Mouse (Mus musculus) ES-Bruce4 (cell line): Measurements from ENCODE around the gene Gdi2. TPM values are rescaled to one million over a fixed set of nuclear protein-coding genes. Genes with fewer than 3 reads are reported as not detected.

Source experiments
- H3K27ac ChIP-seq: 2 replicates; pipeline ENCODE4 v1.5.1; 2012; ENCODE audit warnings: low read length, inconsistent platforms; ENCODE audit not compliant: insufficient read depth
- H3K27me3 ChIP-seq: 2 replicates; pipeline ENCODE4 v1.6.1; 2012; ENCODE audit warnings: mild to moderate bottlenecking, low read length, inconsistent platforms; ENCODE audit not compliant: control insufficient read depth, poor library complexity, insufficient read depth, severe bottlenecking
- H3K36me3 ChIP-seq: 2 replicates; pipeline ENCODE4 v1.6.1; 2012; ENCODE audit warnings: inconsistent platforms, mild to moderate bottlenecking, low read length, moderate library complexity; ENCODE audit not compliant: control insufficient read depth, poor library complexity, insufficient read depth, severe bottlenecking
- H3K4me1 ChIP-seq: one replicate; pipeline ENCODE4 v1.8.1; 2011; ENCODE audit warnings: low read length; ENCODE audit not compliant: control insufficient read depth, insufficient read depth
- H3K4me3 ChIP-seq: 2 replicates; pipeline ENCODE4 v1.5.1; 2011; ENCODE audit warnings: low read depth, mild to moderate bottlenecking, low read length
- H3K9ac ChIP-seq: 2 replicates; pipeline ENCODE4 v1.6.1; 2012; ENCODE audit warnings: low read depth, mild to moderate bottlenecking, inconsistent platforms; ENCODE audit not compliant: poor library complexity, severe bottlenecking
- H3K9me3 ChIP-seq: replicated peaks from 2 replicates; pipeline ENCODE4 v1.6.1; 2012; ENCODE audit warnings: mild to moderate bottlenecking, low read length, inconsistent platforms; ENCODE audit not compliant: control insufficient read depth, poor library complexity, insufficient read depth, severe bottlenecking
- CTCF ChIP-seq: IDR thresholded peaks from one replicate; pipeline ENCODE4 v1.8.1; 2011; ENCODE audit warnings: low read depth, low read length
- EP300 ChIP-seq: IDR thresholded peaks from 2 replicates; pipeline ENCODE4 v1.6.1; 2011; ENCODE audit warnings: low read depth, low read length; ENCODE audit not compliant: insufficient read depth
- POLR2A ChIP-seq: IDR thresholded peaks from one replicate; pipeline ENCODE4 v1.8.1; 2011; ENCODE audit warnings: low read length; ENCODE audit not compliant: insufficient read depth
- polyA plus RNA-seq: library from polyadenylated mRNA; stranded (reverse); fragments of >200 nt; gene quantifications from 2 replicates; pipeline ENCODE4 v1.2.4, GENCODE M21; 2011; ENCODE audit warnings: low read depth; ENCODE audit not compliant: missing spikeins, insufficient read depth, insufficient read length

Gene Gdi2
- polyA plus RNA-seq, 1 experiment = 834 TPM

DNA sequence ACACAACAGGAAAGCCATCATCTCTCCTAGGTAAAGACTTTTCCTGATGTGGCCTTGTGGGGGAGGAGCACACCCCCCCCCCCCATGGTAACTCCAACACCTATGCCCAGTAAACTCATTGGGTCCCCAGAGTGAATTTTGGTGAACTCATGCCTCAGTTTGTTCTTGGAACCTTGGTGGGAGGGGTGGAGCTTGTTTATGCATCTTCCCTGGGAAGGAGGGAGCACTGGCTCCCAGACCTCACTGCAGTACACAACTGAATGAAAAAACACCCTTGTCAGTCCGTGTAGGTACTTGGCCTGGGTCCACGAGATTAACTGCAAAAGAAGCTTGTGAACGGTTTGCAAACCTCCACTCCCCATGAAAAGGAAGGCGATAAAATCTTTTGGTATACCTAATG is 5.4 kb upstream of the Gdi2 start:
- Histone ChIP-seq H3K36me3 (no peaks in the 10 kb centered on the region), H3K4me3 (peak overlapping the region; percentile 49), H3K9ac (peak overlapping the region; percentile 35; the same call in 1 of the 2 replicates), H3K27me3 (no peaks in the 10 kb centered on the region), H3K9me3 (peaks cover 9% of the 10 kb centered on the region), H3K4me1 (no peaks in the 10 kb centered on the region), H3K27ac (peak overlapping the region; percentile 41)
- TF ChIP-seq CTCF (no peak), EP300 (no peak), POLR2A (no peak)

DNA sequence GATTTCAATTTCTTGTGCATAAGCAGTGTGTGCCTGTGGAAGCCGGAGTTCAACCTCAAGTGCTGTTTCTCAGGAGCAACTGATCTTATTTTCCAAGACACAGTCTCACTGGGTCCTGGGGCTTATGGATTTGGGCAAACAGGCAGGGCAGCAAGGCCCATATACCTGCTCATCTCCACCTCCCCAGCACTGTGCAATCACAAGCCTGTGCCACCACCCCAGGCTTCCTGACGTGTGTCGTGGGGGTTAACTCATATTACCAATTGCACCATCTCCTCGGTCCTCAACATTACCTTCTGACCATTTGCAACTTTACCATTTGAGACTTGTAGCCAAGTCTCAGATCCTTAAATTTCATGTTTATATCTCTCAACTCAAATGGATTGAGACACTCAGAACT is 3.7 kb upstream of the Gdi2 start:
- no peak for TF ChIP-seq CTCF
- no peak for TF ChIP-seq POLR2A
- no peak for TF ChIP-seq EP300
- H3K9me3 ChIP-seq = peaks cover 9% of the 10 kb centered on the region
- H3K9ac ChIP-seq = no peak overlapping the region
- no peak overlapping the region for H3K4me3 ChIP-seq
- H3K27ac ChIP-seq = no peak overlapping the region
- no peaks in the 10 kb centered on the region for H3K36me3 ChIP-seq
- no peaks in the 10 kb centered on the region for H3K27me3 ChIP-seq
- no peaks in the 10 kb centered on the region for H3K4me1 ChIP-seq

DNA sequence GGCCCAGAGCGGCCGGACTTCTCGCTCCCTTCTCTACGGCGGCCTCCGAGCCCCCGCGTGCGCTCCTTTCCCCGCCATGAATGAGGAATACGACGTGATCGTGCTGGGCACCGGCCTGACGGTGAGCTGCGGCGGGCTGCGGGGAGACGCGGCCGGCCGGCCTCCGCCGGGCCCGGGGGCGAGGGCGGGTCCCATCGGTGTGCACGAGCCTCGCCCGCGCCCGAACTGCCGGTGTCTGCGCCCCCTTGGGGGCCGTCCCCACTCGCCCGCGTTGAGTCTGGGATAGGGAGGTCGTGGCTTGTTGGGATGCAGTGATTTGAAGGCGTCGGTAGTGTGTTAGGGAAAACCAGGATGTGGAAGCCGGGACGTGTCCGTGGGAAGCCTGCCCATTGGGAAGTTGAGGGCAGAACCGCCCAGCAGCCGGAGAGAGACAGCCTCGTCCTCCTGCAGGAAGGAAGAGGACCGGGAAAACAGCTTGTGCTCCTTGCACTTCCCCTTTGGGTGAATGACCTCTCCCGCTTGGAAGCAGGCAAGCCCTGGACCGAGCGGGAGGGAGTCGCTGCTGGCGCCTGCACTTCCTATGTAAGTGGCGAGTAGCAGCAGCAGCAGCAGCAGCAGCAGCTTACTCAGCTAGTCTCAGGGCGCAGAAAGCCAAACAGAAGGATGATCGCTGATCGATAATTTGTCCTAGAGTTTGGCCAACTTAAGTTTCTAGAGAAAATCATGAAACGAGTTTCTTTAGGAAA is 533 bp downstream of the Gdi2 start:
- Histone ChIP-seq H3K27ac (peak overlapping the region; percentile 38), H3K27me3 (no peaks in the 10 kb centered on the region), H3K9ac (peak overlapping the region; percentile 88), H3K9me3 (no peaks in the 10 kb centered on the region), H3K4me1 (no peaks in the 10 kb centered on the region), H3K36me3 (0 out of 2 replicates have a peak, but pooled peaks cover 2% of the 10 kb centered on the region), H3K4me3 (peak overlapping the region; percentile 91)
- TF ChIP-seq POLR2A = no peak
- no peak for TF ChIP-seq EP300
- TF ChIP-seq CTCF = no peak

DNA sequence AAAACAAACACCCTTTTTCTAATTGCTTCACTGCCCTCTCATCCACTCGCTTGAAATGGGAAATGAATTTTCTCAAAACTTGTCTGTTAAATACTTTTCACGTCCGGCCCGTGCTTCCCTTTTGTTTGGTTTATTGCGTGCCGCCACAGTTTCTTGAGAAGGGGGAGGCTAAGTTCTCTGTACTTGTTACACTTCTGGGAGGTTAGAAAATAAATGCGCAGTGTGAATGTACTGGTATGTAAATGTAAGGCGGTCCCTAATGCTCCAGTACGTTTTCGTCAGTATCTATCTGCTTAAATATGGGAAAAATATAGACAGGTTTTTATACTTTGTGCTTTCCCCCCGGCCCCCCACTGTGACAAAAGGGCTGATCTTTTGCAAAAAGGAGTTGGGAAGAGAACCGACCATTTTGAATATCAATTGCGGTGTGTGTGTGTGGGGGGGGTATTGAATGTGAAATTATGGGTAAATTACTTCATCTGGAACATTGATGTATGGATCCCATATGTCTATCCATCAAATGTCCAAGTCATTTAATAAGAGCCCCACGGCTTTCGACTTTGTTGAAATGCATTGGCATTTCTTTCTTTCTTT is 1.2 kb downstream of the Gdi2 start:
- no peak for TF ChIP-seq EP300
- no peak for TF ChIP-seq POLR2A
- TF ChIP-seq CTCF = no peak
- H3K27ac ChIP-seq = no peak overlapping the region

DNA sequence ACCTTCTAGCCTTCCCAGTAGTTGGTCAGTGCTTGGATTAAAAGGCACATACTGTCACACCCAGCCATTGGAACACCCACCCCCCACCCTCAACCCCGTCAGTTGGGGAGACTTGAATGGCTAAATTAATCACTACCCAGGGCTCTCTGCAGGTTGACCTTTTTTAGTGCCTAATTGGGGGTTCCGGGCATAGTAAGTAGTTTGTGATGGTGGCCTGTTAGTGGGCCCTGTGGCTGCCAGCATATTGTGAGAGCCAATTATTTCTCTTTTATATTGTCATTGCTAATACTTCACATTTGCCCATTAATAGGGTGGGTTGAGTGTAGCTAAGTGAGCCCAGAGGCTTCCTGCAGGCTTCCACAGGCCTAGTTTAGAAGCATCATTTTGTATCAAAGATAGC is 2.3 kb downstream of the Gdi2 start:
- H3K36me3 ChIP-seq = peaks cover 8% of the 10 kb centered on the region; the same call in 1 of the 2 replicates
- H3K27me3 ChIP-seq = no peaks in the 10 kb centered on the region
- no peaks in the 10 kb centered on the region for H3K4me1 ChIP-seq
- no peak overlapping the region for H3K9ac ChIP-seq
- no peak for TF ChIP-seq POLR2A
- TF ChIP-seq CTCF = no peak
- TF ChIP-seq EP300 = no peak
- no peaks in the 10 kb centered on the region for H3K9me3 ChIP-seq
- no peak overlapping the region for H3K4me3 ChIP-seq
- no peak overlapping the region for H3K27ac ChIP-seq

More for the DNA sequence above, 1.2 kb downstream of the Gdi2 start:
- peak overlapping the region; percentile 91 for H3K4me3 ChIP-seq
- no peaks in the 10 kb centered on the region for H3K27me3 ChIP-seq
- H3K36me3 ChIP-seq = 0 out of 2 replicates have a peak, but pooled peaks cover 2% of the 10 kb centered on the region
- H3K4me1 ChIP-seq = no peaks in the 10 kb centered on the region
- peak overlapping the region; percentile 88 for H3K9ac ChIP-seq
- H3K9me3 ChIP-seq = no peaks in the 10 kb centered on the region

DNA sequence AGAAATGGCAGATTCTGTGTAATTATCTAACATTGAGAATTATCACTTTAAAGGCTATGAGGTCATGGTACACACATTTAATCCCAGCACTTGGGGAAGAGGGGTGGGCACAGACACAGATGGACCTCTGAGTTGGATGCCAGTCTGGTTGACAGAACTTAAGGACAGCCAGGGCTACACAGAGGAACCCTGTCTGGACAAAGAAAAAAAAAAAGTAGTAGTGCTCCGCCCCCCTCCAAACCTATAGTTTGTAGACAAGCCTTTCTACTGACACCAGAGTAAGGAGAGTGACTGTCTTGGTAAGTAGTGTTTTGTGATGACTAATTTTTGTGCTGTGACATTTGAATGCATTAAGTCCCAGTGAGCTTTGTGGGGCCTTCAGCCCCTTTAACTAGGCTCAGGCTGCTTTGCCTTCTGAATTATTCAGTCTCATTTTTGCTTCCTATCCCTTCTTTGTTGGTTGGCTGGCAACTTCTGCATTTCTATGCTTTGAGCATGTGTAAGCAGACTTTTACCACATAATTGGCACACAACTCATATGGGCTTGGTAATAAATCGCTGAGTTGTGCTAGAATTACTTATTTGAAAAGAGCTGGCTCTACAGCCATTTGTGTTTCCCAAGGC is 3.4 kb downstream of the Gdi2 start:
- Histone ChIP-seq H3K4me3 (no peak overlapping the region), H3K27ac (no peak overlapping the region), H3K36me3 (peaks cover 10% of the 10 kb centered on the region; the same call in 1 of the 2 replicates), H3K9ac (no peak overlapping the region), H3K27me3 (no peaks in the 10 kb centered on the region), H3K9me3 (no peaks in the 10 kb centered on the region), H3K4me1 (no peaks in the 10 kb centered on the region)
- TF ChIP-seq EP300 (no peak), CTCF (no peak), POLR2A (no peak)
